Comparison of ENCODE assay signal across 9 mouse cellular contexts in genomic region chr9:50064505-50065229, GRCm38 (mm10).
DNase-seq lines count a peak whose midpoint lies in the region; ATAC-seq lines count a peak whose summit lies in the region.
"Had no signal": no experiment of that assay in that cellular context is flagged by ENCODE, and none has a peak within 500 bp of the region (broad histone marks: within the 10 kb centered on the region; RNA-seq: fewer than 3 reads in every experiment).

No protein-coding gene starts in this region.

- no peak overlapping the region for H3K4me3 ChIP-seq in midbrain, embryonic 15.5 days
- H3K4me3 ChIP-seq in midbrain, embryonic 11.5 days (ENCODE audit: low read depth, low read length), result no peak overlapping the region
- H3K4me3 ChIP-seq in forebrain, embryonic 16.5 days (replicated peaks; ENCODE audit: low read length), result no peak overlapping the region
- no peak overlapping the region for H3K4me3 ChIP-seq in kidney, embryonic 16.5 days (ENCODE audit: low read length)
- H3K4me3 ChIP-seq: lung, embryonic 15.5 days had no signal

- intact Hi-C loops in gastrocnemius, postnatal 14 days (cut with DNase I; ENCODE audit: low total_unique reads), result no loop called here

- H3K9ac ChIP-seq in midbrain, embryonic 15.5 days, result no peak overlapping the region
- H3K9ac ChIP-seq in midbrain, embryonic 11.5 days (ENCODE audit: low read length), result no peak overlapping the region
- H3K9ac ChIP-seq in forebrain, embryonic 16.5 days (replicated peaks; ENCODE audit: low read depth, low read length), result no peak overlapping the region
- H3K9ac ChIP-seq in kidney, embryonic 16.5 days (replicated peaks; ENCODE audit: low read length), result no peak overlapping the region
- H3K9ac ChIP-seq: lung, embryonic 15.5 days had no signal

- no peak overlapping the region for H3K4me2 ChIP-seq in midbrain, embryonic 15.5 days
- no peak overlapping the region for H3K4me2 ChIP-seq in midbrain, embryonic 11.5 days
- no peak overlapping the region for H3K4me2 ChIP-seq in forebrain, embryonic 16.5 days (ENCODE audit: low read length)
- H3K4me2 ChIP-seq in kidney, embryonic 16.5 days (replicated peaks; ENCODE audit: low read depth, low read length), result no peak overlapping the region
- H3K4me2 ChIP-seq: lung, embryonic 15.5 days had no signal

- 79% methylated on average over 10 of the region's 10 CpGs for WGBS in midbrain, embryonic 15.5 days
- WGBS in midbrain, embryonic 11.5 days, result 87% methylated on average over 10 of the region's 10 CpGs
- 63% methylated on average over 10 of the region's 10 CpGs for WGBS in forebrain, embryonic 16.5 days
- WGBS in kidney, embryonic 16.5 days, result 68% methylated on average over 10 of the region's 10 CpGs

- peak; percentile 66 for ATAC-seq in midbrain, embryonic 15.5 days (replicated peaks)
- no peak for ATAC-seq in midbrain, embryonic 11.5 days (ENCODE audit: low FRiP score)
- peak; percentile 71; the same call in 1 of the 2 replicates for ATAC-seq in forebrain, embryonic 16.5 days
- no peak for ATAC-seq in kidney, embryonic 16.5 days (ENCODE audit: low FRiP score, low TSS enrichment)

- DNase-seq in midbrain, embryonic 11.5 days (ENCODE audit: low spot score, missing footprints), result no peak
- DNase-seq in layer of hippocampus, postnatal 36 days, result peak; percentile 51 to 62
- peak; percentile 25 for DNase-seq in right cerebral cortex, postnatal 4 days
- no peak for DNase-seq in gastrocnemius, postnatal 14 days
- DNase-seq: thymus, postnatal 36 days had no signal

- no peaks in the 10 kb centered on the region for H3K9me3 ChIP-seq in midbrain, embryonic 15.5 days
- H3K9me3 ChIP-seq in midbrain, embryonic 11.5 days (ENCODE audit: control insufficient read depth, low read length), result no peaks in the 10 kb centered on the region
- H3K9me3 ChIP-seq in forebrain, embryonic 16.5 days (ENCODE audit: control insufficient read depth, low read length), result no peaks in the 10 kb centered on the region
- no peaks in the 10 kb centered on the region for H3K9me3 ChIP-seq in kidney, embryonic 16.5 days (ENCODE audit: low read length)
- H3K9me3 ChIP-seq: lung, embryonic 15.5 days had no signal

- H3K4me1 ChIP-seq in midbrain, embryonic 15.5 days, result no peaks in the 10 kb centered on the region
- no peaks in the 10 kb centered on the region for H3K4me1 ChIP-seq in midbrain, embryonic 11.5 days (ENCODE audit: control insufficient read depth, insufficient read depth, low read length)
- H3K4me1 ChIP-seq in forebrain, embryonic 16.5 days (replicated peaks; ENCODE audit: control insufficient read depth, insufficient read depth, low read length), result peaks cover 6% of the 10 kb centered on the region
- H3K4me1 ChIP-seq in kidney, embryonic 16.5 days (ENCODE audit: insufficient read depth, low read length), result no peaks in the 10 kb centered on the region
- H3K4me1 ChIP-seq: lung, embryonic 15.5 days had no signal

- no peak overlapping the region for H3K27ac ChIP-seq in midbrain, embryonic 15.5 days
- no peak overlapping the region for H3K27ac ChIP-seq in midbrain, embryonic 11.5 days (ENCODE audit: low read depth, low read length)
- no peak overlapping the region; the same call in 1 of the 2 replicates for H3K27ac ChIP-seq in forebrain, embryonic 16.5 days (ENCODE audit: low read length)
- no peak overlapping the region for H3K27ac ChIP-seq in kidney, embryonic 16.5 days (ENCODE audit: low read length)
- H3K27ac ChIP-seq: lung, embryonic 15.5 days had no signal

- no peaks in the 10 kb centered on the region for H3K27me3 ChIP-seq in midbrain, embryonic 15.5 days (replicated peaks)
- H3K27me3 ChIP-seq in midbrain, embryonic 11.5 days (ENCODE audit: control insufficient read depth, insufficient read depth, low read length), result no peaks in the 10 kb centered on the region
- H3K27me3 ChIP-seq in forebrain, embryonic 16.5 days (replicated peaks; ENCODE audit: control insufficient read depth, insufficient read depth, low read length), result no peaks in the 10 kb centered on the region
- no peaks in the 10 kb centered on the region for H3K27me3 ChIP-seq in kidney, embryonic 16.5 days (ENCODE audit: insufficient read depth, low read length)
- H3K27me3 ChIP-seq: lung, embryonic 15.5 days had no signal

- H3K36me3 ChIP-seq in midbrain, embryonic 15.5 days (replicated peaks), result no peaks in the 10 kb centered on the region
- H3K36me3 ChIP-seq in midbrain, embryonic 11.5 days (ENCODE audit: control insufficient read depth, insufficient read depth, low read length), result no peaks in the 10 kb centered on the region
- no peaks in the 10 kb centered on the region for H3K36me3 ChIP-seq in forebrain, embryonic 16.5 days (ENCODE audit: control insufficient read depth, insufficient read depth)
- no peaks in the 10 kb centered on the region for H3K36me3 ChIP-seq in kidney, embryonic 16.5 days (ENCODE audit: insufficient read depth, low read length)
- H3K36me3 ChIP-seq: lung, embryonic 15.5 days had no signal

Comparison
In these comparisons a context has a peak if more than half of its experiments do, and no peak if none do; other contexts are left out.
1. ATAC-seq: peak in midbrain, embryonic 15.5 days (single experiment) and forebrain, embryonic 16.5 days (single experiment); none in midbrain, embryonic 11.5 days (single experiment) and kidney, embryonic 16.5 days (single experiment).
2. DNase-seq: peak in layer of hippocampus, postnatal 36 days (2 of 2) and right cerebral cortex, postnatal 4 days (single experiment); none in midbrain, embryonic 11.5 days (single experiment) and gastrocnemius, postnatal 14 days (single experiment).